Mouse (Mus musculus) right cerebral cortex, postnatal 10 days (tissue): Measurements from ENCODE around the gene Six1.
"Not testable (repeated sequence)": the region's sequence is repeated elsewhere in the genome, so short reads cannot be mapped to it uniquely, and the experiment has no call there.

Experiments
- DNase-seq, 2 experiments: peaks; one replicate each; pipeline ENCODE4 v3.0.0; 2021; ENCODE audit warnings: low spot score in 2 of 2

The Six1 gene

GRCm38 (mm10) chr12:73034901-73035895 lies 18.5 kb downstream of the Six1 start:
- DNase-seq, result no peak

- DNase-seq, result no peak
Measured at GRCm38 (mm10) chr12:73032665-73033064, 21.0 kb downstream of the Six1 start.

- DNase-seq, result no peak
Measured at GRCm38 (mm10) chr12:73031315-73031714, 22.4 kb downstream of the Six1 start.

- no peak for DNase-seq
Measured at GRCm38 (mm10) chr12:73025490-73025889, 28.2 kb downstream of the Six1 start.

- peak; percentile 56 to 84 for DNase-seq
Measured at GRCm38 (mm10) chr12:73020941-73021340, 32.7 kb downstream of the Six1 start.

- DNase-seq, result no peak
Measured at GRCm38 (mm10) chr12:73020422-73020821, 33.3 kb downstream of the Six1 start.

- no peak for DNase-seq
Measured at GRCm38 (mm10) chr12:73018838-73019237, 34.8 kb downstream of the Six1 start.

- no peak for DNase-seq
Measured at GRCm38 (mm10) chr12:73016171-73016570, 37.5 kb downstream of the Six1 start.

- no peak for DNase-seq
Measured at GRCm38 (mm10) chr12:73014311-73014710, 39.4 kb downstream of the Six1 start.

- no peak for DNase-seq
Measured at GRCm38 (mm10) chr12:73012824-73013223, 40.9 kb downstream of the Six1 start.

GRCm38 (mm10) chr12:73012136-73012785 lies 41.4 kb downstream of the Six1 start:
- no peak for DNase-seq

GRCm38 (mm10) chr12:73002903-73003302 lies 50.8 kb downstream of the Six1 start:
- not testable (repeated sequence) for DNase-seq

GRCm38 (mm10) chr12:73002281-73002680 lies 51.4 kb downstream of the Six1 start:
- DNase-seq, result peak; percentile 24 to 26

- no peak for DNase-seq
Measured at GRCm38 (mm10) chr12:72998105-72999001, 55.3 kb downstream of the Six1 start.

GRCm38 (mm10) chr12:72996646-72997045 lies 57.0 kb downstream of the Six1 start:
- DNase-seq, result no peak
